Mouse (Mus musculus): Measurements from ENCODE around the gene Anks4b.

Gene Anks4b

DNA sequence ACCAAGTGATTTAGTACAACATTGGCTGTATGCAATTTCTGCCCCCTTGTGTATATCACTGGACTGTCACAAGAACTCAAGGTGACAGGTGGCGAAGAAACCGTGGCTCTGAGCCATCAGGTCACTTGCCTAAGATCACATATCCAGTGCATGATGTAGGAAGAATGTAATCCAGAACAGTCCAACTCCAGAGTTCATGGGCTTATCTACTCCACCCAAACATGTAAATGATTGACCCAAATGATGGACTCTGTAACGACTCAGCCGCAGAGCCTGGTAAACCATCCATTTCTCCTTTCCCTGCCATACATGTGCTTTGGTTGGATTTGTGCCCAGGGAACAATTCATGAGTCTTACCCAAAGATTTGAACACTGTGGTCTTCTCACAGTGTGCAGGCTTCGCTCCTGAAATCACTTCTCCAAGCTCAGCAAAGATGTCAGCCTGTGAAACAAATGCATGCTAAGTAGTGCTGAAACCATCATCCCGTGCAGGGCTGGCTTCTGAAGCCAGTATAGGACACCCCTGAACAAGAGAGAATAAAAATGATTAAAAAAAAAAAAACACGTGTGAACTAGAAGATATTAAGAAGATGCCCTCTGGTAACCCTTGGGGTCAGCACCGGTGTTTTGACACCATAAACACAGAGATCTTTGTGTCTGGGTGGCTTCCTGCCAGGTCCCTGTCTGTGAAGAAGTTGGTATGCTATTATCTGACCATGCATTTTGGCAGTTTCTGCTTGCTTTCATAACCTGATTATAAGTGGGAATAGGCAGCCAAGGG lies 15.9 kb downstream of the Anks4b start:
- no peak for DNase-seq (ENCODE audit: low spot score in 2 of 2)

DNA sequence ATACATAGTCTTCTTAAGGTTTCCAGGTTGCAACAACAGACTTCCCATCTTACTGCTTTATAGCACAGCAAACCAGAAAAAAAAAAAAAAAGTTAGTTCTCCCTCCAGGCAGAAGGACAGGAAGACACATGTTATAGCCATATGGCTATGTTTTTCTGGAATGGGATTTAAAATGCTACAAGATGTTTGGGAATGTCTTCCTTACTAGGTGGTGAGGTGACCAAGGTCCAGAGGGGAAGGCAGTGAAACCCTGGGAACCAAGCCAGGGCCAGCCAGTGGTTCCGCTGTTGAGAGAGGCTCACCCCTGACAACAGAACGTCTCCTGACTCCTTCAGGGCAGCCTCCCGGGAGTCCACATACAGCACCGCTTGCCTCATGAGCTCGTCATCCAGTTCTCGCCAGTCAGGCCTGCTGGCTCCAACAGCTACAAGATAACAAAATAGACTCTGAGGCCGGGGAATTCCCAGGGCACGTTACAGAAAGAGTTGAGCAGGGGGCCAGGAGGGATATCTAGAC lies 16.6 kb downstream of the Anks4b start:
- DNase-seq (ENCODE audit: low spot score in 2 of 2): no peak

DNA sequence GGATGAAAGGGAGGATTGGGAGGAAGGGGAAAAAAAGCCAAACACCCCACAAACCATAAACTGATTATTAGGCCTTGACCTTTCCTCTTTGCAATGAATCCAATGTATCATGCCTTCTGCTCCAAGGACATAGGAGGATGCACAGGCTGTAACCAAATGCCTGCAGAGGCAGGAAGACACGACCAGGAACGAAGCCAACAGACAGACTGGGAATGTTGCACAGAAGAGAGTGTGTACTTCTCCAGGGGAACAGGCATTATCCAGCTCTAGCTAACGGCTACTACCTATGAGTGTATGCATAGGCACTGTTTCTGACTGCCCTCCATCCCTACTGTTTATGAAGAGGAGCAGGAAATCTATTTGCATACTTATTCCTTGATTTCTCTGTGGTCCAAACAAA lies 18.5 kb downstream of the Anks4b start:
- no peak for DNase-seq (ENCODE audit: low spot score in 2 of 2)

DNA sequence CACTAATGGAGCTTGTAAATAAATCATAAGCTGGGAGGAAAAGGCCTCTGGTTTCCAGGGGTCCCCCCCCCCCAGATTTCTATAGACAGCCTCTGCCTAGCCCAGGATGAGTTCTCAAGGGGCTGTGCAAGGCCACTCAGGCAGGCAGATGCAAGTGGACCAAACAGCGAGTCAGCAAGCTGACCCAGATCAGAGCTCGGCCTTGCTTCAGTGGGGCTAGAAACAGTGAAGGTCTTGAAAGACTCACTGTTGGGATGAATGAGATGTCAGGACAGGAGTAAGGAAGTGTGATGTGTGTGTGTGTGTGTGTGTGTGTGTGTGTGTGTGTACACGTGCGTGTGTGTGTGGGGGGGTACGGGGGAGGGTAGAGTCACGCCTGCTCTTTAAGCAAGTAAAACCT lies 19.2 kb downstream of the Anks4b start:
- no peak for DNase-seq (ENCODE audit: low spot score in 2 of 2)

DNA sequence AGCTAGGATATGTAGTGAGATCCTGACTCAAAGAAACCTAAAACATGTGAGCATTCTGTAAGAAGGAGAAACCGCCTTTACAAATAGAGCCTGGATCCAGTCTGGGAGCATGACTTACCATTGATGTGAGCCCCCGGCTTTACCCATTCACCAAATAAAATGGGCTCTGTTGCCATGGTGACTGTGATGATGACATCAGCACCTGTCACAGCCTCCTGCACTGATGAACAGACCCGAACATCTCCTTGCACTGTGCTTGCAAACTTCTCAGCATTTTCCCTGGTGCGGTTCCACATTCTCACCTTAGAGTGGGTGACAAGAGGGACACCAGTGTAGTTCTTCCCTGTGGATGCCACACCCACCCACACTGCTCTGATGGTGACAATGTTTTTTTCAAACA lies 21.5 kb downstream of the Anks4b start:
- DNase-seq (ENCODE audit: low spot score in 2 of 2): no peak

DNA sequence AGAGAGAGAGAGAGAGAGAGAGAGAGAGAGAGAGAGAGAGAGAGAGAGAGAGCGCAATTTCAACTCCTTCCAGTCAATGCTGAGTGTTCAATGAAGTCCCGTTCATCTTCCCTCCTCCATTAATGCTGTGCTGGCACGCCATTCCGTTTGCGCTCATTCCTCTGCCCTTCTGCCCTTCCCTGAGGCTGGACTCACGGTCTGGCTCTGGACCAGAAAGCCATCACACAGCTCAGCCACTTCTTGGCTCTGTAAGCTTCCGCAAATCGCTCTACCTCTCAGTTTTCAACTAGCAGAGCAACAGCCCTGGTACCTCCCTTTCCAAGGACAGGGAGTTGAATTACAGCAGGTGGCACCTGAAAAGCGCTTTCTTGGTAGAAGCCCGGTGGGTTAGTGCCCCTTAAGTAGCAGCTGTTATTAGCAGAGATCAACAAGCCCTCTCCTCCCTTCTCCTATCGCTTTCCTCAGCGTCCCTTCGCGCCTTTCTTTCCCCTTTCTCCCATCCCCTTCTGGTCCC lies 27.6 kb downstream of the Anks4b start:
- DNase-seq (ENCODE audit: low spot score in 2 of 2): no peak

DNA sequence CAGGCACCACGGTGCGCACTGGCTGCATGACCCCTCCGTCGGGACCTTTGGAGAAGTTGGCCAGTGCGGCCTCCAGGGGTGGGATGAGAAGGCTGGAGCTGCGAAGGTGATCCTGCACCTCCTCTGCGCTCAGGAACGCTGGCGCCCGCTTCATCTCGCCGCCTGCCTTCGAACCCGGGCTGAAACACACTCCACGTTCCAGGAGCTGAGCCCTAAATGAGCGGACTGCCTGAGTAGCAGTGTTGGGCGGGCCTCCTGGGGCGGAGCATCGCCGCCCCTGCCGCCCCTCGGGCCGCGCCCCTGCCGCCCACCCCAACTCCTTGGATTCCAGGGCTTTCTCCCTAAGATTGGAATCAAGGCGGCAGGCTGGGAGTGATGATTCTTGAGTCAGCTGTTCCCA lies 28.1 kb downstream of the Anks4b start, which contains the start of gene Crym:
Gene Crym (minus strand): TSS at position 341 of the 400 bp plus-strand sequence.
- peak in 1 of 2 experiments; percentile 28 for DNase-seq (ENCODE audit: low spot score in 2 of 2)

DNA sequence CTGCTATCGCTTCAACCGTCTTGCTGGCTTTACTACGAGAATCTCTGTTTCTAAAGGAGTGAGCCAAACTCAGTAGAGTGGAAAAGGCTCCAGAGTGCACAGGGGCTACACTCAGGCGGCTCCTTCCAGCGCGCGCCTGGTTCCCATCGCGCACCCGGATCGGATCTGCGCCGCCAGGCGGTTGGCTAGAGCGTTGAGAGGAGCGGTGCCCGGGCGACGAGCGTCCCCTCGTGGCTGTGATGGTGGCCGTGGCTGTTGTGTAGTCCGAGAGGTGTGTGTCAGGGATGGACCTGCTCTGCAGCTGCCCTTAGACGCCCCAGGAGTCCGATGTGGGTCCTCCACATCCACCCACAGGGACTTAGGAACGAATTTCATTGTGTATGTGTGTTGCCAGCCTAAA lies 30.1 kb downstream of the Anks4b start, which contains the start of gene Abca14:
Gene Abca14 (plus strand): TSS at position 173 of the 400 bp plus-strand sequence.
- peak; percentile 84 to 90 for DNase-seq (ENCODE audit: low spot score in 2 of 2)

DNA sequence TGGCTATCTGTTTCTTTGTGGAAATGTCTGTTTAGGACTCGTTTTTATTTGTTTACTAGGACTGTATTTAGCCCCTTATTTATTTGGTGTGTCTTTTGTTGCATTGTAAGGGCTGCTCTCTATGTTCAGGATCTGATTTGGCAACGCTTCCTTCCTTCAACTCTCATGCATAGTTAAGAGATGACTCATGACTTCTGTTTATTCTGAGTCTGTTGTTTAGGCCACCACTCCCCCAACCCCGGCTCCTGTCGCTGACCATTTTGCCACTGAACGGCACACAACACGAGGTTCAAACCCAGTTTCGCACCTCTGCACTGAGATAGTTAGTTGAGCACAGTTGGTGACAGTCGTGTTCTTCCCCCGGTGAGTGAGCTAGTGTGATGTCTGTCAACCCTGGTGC lies 32.3 kb downstream of the Anks4b start:
- DNase-seq (ENCODE audit: low spot score in 2 of 2): no peak

DNA sequence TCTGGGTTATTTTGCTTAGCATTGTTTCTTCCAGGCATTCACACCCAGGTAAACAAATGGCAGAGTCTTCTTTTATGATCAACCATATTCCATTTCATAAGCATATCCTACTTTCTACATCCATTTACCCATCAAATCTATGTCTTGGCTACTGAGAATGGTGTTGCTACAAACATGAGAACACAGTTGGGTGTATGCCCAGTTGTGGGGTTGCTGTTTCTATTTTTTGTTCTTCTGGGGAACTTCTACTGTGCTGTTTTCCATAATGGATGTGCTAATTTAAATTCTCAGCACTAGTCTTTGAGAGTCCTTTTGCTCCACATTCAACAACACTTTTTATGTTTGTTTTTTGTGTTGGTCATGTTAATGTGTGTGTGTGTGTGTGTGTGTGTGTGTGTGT lies 54.9 kb downstream of the Anks4b start:
- DNase-seq (ENCODE audit: low spot score in 2 of 2): peak; percentile 23 to 71
